Mouse (Mus musculus) cerebellum, adult 11 months (tissue): ENCODE data around the gene Kcnj5.

Experiments used
- DNase-seq: peaks from one replicate; pipeline ENCODE4 v3.0.0; 2022

Gene Kcnj5

DNA sequence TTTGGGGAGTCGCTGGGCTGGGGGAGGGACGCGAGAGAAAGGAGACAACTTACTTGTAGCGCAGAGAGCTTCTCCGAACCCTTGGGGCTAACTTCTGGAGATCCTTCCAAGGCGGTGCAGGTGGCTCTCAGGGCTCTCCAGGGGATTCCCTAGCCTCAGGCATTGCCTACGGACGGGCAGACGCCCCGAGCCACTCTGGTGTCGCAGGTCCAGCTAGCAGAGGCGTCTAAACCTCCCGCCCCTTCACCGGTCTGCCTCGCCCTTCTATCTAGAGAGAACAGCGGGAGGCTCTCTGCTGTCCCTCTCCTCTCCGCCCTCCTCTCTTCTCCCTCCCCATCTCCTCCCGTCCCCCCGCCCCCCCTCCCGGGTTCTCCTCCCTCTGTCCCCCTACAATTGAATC, at the start of gene Kcnj5:
TSS of gene Kcnj5 (minus strand) at position 300 of the 400 bp plus-strand sequence.
- no peak for DNase-seq

DNA sequence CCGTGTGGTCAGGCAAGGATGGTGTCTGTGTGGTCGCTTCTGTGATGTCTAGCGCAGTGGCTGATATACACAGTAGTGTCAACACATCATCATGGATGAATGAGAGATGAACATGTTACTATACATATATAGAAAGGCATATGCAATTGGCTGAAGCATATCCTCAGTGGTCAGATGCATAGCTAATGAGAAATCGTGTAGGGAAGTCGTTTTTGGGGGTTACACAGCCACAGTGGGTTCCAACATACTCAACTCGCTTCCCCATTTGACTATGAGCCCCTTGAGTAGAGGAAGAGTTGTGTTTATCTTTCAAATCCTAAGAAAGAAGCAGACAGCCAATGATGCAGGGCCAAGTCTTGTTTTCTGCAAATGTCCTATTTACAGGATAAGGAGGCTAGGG, 48.6 kb upstream of the Kcnj5 start:
- DNase-seq = no peak

DNA sequence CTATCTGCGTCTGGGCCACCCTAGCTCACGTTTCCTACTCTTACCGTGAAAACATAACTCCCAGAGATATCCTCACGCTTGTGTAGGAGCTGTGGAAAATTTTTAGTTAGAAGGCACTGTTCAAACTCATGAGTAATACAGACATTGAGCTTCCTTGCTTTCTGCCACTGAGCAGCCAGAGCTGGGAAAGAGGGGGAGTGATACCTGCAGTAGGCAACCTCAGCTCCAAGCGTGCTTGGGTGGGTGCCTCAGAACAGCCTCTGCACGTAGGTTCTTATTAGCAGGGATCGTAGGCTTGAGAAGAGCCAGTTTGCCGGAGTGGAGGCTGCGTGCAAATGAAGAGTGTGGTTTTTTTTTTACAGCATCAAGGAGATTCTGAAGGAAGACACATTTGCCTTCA, 47.6 kb upstream of the Kcnj5 start:
- no peak for DNase-seq

DNA sequence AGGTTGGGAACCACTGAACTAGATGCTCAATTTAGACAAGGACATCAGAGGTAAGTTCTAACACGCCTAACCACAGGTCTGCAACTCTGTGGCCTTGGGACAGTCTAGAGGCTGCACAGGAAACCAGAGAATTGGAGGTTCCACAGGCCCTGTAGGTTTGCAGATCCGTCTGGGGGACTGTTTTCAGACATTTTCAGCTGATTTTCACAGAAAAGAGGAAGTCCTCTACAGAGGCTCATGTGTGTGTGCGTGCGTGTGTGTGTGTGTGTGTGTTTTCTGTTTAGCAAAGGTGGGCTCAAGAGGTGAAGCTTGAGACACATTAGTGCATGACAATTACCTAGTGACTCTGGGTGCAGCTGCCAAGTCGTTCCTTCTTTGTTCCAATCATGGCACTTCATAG, 46.9 kb upstream of the Kcnj5 start:
- no peak for DNase-seq

DNA sequence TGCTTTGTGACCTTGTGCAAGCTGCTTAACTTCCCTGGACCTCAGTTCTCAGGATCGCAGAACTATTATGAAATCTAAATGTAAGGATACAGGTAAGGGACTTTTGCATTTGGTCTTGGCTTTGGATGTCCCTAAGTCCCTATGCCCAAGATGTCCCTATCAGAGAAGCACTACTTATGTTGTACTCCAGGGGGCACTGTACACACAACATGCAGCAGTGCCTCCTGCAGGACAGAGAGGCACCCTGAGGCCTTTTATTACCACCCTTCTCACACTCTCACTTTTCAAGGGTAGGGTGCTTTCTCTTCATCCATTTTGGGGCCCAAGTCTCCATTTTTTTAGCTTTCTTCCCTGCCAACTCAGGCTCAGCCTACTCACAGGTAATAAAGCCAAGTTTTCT, 44.0 kb upstream of the Kcnj5 start:
- DNase-seq = no peak

DNA sequence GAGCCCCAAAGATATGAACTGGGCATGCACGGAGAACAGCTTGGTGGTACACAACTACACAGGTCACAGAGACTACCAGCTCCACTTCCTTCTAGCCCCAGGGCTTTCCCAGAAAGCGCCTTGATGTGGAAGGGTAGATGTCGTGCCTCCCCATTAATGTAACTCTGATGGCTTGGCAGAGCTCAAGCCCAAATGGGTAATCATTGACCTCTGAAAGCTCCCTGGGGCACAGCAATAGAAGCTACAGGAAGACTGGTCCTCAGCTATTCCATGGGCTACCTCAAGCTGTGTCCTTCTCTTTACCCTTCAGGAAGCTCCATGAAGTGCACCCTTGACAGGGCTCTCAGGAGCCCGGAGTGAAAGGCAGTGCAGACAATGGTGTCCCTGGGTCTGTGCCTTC, 40.8 kb upstream of the Kcnj5 start:
- DNase-seq = no peak

DNA sequence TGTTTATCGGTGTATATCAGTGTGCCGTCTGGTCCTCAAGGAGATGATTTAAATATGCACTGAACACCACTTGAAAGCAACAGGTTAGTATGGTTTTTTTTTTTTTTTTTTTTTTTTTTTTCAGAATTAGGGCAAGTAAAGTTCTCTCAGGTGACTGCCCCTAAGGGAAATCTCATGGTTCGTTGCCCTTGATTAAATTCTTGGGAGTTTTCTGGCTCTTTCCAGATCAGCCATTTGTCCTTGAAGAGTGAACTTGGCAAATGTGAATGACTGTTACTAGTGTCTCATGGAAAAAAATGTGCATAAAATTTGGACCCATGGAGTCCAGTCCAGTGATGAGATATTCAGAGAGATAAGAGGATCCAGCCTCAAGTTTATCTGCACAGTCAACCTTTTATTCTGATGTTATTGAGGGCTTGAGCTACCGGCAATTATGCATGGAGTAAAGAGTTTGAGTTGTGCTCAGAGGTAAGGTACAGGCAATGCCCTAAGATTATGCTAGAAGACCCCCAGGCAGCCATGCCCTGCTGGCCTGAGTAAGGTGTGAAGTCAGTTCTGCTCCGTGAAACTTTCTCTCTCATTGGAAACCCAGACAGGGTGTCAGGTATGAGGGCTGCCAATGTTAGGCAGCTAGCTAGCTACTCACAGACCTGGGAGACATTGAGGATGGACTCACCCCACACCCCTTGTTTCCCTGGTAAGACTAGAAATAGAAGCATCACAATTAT, 32.9 kb upstream of the Kcnj5 start:
- DNase-seq = no peak

DNA sequence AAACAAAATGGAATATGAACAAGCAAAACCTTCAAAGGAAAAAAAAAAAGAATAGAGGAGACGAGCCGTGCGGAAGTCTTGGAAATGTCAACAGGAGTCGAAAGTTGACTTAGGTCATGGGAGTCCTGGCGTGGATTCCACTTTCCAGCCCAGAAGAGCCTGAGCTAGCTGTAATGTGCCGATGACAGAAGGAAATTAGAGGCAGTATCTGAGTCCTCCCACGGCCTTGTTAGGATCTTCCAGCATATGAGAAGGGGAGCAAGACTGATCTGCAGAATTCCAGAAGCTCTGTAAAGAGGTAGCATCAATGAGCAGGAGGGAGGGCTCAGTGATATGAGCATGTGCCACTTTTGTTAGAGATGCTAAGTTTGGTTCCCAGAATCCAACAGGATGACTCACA, 31.9 kb upstream of the Kcnj5 start:
- no peak for DNase-seq

DNA sequence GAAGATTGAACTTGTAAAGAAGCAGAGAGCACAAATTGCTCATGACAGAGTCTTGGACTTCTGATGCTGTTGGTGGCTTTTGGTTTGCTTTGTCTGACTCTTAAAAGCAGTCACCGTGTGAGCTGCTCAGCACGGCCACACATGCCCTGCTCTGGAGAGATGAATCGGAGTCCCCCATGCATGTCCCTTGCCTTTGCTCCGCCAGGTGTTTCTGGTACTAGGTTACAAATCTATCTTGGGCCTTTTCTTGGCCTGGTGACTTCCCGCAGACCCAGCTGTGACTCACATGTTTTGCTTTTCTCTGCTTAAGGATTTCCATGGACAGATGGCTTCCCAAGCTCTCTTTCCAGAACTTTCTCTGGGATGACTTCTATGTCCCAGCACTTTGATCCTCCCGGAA, 29.5 kb upstream of the Kcnj5 start:
- DNase-seq = no peak

DNA sequence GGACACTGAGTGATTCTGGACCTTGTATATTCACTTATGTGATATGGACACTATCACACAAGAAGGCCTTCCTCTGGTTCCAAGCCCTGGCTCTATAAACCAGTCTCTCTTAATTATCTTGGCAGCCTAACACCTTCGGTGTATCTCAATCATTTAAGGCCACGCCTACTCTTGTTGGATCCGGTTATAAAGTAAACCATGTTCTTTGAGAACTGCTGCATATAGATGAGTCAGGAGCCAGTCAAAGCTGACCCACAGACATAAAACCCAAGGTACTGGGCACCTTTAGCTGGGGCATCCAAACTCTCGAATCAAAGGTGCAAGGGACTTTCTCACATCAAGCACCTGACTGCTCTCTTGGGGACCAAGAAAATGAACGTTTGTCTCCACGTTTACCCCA, 28.1 kb upstream of the Kcnj5 start, which contains the start of gene Kcnj1:
TSS of gene Kcnj1 (plus strand) at position 292 of the 400 bp plus-strand sequence.
- DNase-seq = no peak

DNA sequence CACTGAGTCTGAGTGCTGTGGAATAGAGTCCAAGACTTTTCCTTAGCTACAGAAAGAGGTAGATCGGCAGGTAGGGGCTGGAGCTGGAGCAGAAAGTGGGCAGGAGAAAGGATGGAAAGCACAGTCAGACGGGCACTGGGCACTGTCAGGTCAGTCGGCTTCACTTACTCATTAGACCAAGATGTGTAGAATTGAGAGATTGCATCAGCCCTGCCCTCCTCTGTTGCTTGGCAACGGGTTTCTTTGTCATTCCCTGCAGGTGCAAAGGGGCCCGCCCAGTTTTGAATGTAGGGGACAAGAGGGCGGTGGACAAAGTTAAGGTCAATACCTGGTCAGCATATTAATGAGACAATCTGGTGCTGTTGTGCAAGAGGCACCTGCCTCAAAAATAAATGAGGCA, 25.2 kb upstream of the Kcnj5 start:
- no peak for DNase-seq

DNA sequence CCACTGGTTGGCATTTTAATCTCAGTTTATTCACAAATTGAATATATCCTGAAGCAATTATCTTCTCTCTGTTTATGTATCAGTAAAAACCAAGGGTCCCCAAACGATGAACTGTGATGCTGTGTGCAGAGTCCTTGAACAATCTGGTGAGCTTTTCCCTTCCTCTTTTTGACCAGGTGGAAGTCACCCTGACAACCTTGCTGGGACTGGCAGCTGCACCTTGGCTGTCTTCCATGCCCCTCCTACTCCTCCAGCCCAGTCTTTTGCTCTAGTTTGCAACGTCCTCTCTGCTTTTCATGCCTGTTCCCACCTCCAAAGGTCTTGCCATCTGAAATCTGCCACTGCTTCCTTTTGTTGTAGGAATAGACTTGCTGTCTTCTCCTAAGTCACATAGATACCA, 24.7 kb upstream of the Kcnj5 start:
- no peak for DNase-seq

DNA sequence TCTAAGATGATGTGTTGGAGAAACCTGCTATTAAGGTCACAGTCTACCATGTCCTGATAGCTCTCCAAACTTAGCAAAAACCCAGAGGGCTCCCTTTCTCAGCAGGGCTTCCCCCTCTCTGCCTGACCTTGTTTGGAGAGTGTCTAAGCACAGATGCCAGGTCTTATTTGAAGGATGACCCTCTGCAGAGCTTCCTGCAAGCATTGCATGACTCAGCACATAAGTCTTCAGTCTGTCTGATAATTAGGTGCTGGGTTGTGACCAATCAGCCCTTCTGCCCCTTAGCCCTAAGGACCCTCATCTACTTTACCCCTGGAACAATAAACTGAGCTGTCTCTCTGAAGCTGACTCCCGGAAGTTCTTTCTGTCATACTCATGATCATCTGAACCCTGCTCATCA, 16.6 kb upstream of the Kcnj5 start:
- no peak for DNase-seq

DNA sequence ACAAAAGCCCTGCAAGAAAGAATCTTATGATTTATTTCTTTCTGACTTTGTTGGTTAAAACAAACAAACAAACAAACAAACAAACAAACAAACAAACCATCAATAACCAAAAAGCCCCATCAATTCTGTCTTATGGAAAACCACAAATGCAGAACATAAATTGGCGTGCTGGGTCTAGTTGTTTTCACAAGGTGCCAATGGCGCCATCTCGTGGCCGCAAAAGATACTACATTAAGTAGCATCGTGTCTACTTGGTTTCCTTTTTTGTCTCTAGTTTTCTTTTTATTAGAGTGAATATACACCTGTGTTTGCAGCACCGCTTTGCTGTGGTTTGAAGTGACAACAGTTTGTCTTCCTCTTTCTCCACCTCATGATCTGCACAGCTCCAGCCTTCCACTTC, 6.2 kb upstream of the Kcnj5 start:
- peak; percentile 66 for DNase-seq

DNA sequence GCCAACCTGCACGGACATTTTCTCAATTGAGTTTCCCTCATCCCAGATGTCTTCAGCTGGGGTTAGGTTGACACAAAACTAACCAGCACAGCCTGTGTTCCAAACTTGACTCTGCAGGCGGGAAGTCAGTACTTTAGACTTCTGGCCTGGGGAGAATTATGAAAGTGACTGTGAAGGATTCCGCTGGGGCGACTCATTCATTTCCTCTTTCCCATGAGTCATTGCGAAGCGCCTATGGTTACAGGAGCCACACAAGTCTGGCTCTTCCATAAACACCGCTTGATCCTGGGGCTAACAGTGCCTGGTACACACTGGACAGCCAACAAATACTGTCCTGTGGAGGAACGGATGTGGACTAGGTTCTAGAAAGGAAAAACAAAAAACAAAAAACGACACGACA, 5.2 kb upstream of the Kcnj5 start:
- DNase-seq = no peak

DNA sequence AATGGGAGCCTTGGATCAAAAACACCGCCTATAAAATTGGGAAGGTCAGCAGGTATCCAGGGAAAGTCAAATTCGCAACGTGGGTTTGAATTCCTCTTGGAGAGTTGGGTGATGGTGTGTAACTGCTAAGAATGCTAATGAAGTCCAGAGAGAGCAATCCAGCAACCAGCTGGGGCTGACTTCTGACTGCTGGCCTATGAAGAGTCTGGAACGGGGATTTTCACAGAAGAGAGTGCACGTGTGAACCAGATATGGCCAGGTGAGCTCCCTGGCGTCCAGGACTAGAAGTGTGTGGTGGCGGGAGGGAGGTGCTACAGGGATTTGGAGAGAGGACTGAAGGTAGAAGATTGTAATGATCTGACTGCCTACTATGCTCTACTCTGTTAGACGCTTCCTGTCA, 3.9 kb upstream of the Kcnj5 start:
- DNase-seq = no peak

DNA sequence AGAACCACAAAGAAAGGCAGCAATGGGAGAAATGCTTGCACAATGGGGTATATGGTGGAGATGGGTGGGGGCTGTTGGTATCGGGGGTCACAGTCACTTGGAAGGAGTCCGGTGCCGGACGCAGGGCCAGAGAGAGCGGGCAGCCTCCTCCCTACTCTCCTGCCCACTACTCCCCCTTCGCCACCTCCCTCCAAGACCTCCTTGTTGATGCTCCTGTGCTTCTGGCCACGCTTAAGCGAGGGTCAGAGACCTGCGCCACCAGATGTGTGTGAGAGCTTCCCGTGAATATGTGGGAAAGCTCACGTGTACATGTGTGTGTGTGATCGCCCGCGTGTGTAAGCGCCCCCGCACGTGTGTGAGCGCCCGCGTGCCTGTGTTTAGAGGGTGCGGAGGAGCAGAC, 339 bp upstream of the Kcnj5 start:
- DNase-seq = no peak

DNA sequence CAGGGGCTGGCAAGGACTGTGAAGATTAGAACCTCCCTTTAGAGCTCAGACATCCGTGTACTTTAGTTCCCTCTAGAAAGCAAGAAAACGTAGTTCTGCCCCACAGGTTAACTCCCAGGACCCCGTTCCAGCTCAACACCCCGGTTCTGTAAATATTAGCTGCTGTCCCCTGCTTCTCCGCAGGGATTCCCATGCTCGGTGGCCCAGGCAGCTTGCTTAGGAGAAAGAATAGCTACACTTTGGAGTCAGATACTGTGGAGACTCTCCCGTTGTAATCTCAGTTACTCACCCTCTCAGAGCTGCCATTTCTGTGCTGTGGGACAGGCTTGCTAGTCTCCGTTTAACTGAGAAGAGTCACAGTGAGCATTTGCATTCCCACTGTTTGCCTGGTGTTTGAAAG, 1.2 kb downstream of the Kcnj5 start:
- DNase-seq = no peak

DNA sequence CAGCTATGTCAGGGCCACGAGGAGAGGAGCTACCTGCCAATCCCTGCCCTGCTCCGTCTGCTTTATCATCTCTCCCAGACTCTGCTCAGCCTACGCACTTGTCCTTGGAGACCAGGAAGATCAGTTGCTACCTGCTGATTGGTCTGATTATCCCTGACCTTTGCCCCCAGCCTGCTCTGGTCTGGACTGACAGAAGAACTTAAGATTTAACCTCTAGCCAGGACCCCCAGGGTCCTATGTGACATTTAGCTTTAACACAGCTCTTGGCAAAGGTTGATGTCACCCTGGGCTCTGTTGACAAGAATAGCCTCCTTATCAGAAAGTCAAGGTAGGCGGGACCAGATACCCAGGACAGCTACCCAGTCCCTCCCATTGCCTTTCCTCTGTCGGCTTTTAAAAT, 3.3 kb downstream of the Kcnj5 start:
- no peak for DNase-seq

DNA sequence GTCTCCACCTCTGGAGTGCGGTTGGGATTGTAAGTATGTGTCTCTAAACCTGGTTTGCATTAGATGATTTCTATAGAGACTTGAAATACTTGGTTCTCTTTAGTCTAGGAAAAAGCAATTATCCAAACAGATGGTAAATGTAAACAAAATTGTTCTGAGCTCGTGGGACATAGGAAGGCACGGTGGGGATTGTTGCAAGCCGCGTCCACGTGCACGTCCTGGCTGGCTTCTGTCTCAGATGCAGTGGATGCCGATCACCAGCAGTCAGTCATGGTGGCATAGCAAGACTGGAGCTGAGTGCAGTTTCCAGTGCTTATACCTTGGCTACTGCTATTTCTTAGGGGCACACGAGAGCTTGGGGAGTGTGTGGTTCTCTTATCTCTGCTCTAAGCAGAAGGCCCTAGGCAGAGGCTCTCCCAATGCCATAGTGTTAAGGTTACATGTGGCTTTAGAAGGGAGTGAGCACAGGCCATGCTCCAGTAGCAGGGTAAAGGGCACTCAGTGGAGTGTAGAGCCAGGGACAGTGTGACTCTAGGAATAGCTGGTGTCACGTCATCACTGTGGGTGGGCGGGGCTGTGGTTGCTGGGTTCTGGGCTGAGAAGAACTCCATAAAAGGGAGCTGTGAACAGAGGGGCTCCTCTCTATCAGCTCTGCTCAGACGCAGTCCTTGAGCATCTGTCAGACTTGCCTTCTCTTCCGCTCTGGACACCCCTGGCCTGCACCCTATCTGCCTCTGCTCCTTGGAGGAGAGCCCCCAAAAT, 8.6 kb downstream of the Kcnj5 start:
- no peak for DNase-seq

DNA sequence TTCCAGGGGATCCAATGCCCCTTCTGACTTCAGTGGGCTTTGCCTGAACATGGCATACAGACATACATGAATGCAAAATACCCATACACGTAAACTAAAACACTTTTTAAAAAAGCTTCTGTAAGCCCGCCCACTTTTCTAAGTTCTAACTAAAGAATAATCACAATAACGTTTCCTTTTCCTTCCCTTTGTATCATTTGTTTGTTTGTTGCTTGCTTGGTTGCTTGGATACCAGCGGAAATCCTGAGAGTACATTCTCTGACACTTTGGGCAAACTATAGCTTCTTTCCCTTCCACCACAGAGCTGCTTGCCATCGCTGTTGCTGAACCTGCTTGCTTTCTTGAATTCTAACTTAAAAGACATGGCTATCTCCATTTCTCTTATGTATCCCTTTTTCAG, 13.0 kb downstream of the Kcnj5 start:
- no peak for DNase-seq

DNA sequence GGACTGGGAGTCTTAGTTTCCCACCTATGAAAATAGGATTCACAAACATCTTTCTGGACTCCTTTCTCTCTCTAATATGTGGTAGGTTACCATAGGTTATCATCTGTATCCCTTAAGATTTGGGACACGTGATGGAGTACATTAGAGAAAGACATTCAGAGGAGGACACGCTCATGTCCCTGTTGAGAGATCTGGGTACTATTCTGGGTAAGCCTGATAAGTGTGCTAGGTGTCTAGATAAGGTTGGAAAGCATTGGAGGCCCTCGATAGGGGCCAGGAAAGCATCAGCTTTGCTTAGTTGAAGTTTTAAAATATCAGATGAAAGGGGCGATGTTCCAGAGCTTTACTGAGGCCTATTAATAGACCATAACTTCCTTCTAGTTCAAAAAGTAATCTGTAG, 15.4 kb downstream of the Kcnj5 start:
- no peak for DNase-seq

DNA sequence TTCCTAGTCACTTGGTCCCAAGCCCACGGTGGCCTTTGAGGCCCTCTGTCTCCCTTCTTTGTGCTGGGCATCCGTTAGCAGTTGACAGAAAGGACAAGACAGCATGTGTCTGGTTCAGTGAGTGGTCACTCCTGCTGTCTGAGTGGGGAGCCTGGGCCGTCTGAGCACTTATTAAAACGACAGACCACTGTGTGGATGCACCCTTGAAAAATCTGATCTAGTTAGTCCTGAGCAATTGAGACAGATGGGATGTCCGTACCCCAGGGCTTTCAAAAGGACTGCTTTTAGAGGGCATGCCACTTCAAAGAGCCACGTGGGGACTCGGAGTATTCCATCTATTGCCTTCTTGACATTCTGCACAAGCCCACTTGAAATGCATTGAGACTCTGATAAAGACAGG, 20.5 kb downstream of the Kcnj5 start:
- DNase-seq = no peak

DNA sequence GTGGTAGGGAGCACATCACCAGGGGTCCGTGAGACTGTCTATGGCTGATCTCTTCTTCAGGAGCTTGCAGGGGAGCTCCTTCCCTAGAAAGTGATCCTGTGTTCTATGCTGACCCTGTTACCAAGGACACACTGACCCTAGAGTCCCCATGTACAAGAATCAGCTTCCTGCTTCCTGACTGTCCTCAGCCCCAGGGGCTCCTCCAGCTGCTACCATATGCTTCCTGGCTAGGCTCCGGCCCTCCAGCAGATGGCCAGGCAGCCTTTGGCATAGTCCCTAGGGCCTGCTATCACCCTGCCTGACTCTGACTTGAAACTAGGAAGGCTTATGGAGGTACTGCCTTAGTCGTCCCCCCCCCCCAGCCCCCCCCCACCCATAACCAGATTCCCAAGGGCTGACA, 24.0 kb downstream of the Kcnj5 start:
- DNase-seq = no peak

DNA sequence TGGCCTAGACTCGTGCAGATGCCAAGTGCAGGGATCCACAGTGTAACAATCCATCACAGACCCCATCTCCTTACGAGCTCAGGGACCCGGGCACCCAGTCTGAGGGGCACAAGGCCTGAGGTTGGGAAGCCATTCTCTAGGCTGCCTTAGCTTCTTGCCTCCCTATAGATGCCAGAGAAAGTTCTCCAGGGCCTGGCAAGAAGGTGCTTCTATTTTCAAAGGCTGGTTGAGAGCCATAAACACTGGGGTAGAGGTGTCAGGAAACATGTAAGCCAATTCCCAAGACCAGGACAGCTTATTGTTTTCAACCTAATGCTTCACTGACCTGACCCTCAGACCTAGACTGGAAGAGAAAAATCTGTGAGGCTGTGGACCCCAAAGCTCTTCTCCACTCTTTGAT, 28.2 kb downstream of the Kcnj5 start:
- DNase-seq = no peak
